Mouse (Mus musculus) hindbrain, embryonic 13.5 days (tissue): ENCODE measurements around the gene Prtg. TPM values are rescaled to one million over a fixed set of nuclear protein-coding genes. Genes with fewer than 3 reads are reported as not detected.

ENCODE experiments used
- ATAC-seq: fragments of 200-750 bp; cut with Nextera tagmentation; 2 replicates; pipeline ENCODE4 v1.8.0; 2017; ENCODE audit warnings: moderate TSS enrichment; ENCODE audit not compliant: low FRiP score
- H3K27ac ChIP-seq: fragments of 300-500 bp; sonication (generic); 2 replicates; pipeline ENCODE4 v1.5.1; 2015; ENCODE audit warnings: inconsistent platforms, mild to moderate bottlenecking, moderate library complexity
- H3K27me3 ChIP-seq: fragments of 300-500 bp; sonication (generic); 2 replicates; pipeline ENCODE4 v1.6.1; 2015; ENCODE audit warnings: mild to moderate bottlenecking, inconsistent platforms
- H3K36me3 ChIP-seq: fragments of 300-500 bp; sonication (generic); 2 replicates; pipeline ENCODE4 v1.6.1; 2015; ENCODE audit warnings: mild to moderate bottlenecking, inconsistent platforms
- H3K4me1 ChIP-seq: fragments of 300-500 bp; sonication (generic); replicated peaks from 2 replicates; pipeline ENCODE4 v1.6.1; 2015; ENCODE audit warnings: inconsistent platforms
- H3K4me2 ChIP-seq: fragments of 300-500 bp; sonication (generic); 2 replicates; pipeline ENCODE4 v1.6.1; 2015; ENCODE audit warnings: inconsistent platforms, mild to moderate bottlenecking, moderate library complexity
- H3K4me3 ChIP-seq: fragments of 300-500 bp; sonication (generic); 2 replicates; pipeline ENCODE4 v1.5.1; 2015; ENCODE audit warnings: mild to moderate bottlenecking, inconsistent platforms
- H3K9ac ChIP-seq: fragments of 300-500 bp; sonication (generic); 2 replicates; pipeline ENCODE4 v1.6.1; 2015; ENCODE audit warnings: mild to moderate bottlenecking, inconsistent platforms
- H3K9me3 ChIP-seq: fragments of 300-500 bp; sonication (generic); 2 replicates; pipeline ENCODE4 v1.6.1; 2016; ENCODE audit warnings: inconsistent platforms
- WGBS: fragments of 180-500 bp; shearing (Covaris S2); methylation state at CpG from one replicate; pipeline ENCODE4 v1.1.7; 2015; 5-methylcytosine and 5-hydroxymethylcytosine counted together
- polyA plus RNA-seq: library from polyadenylated mRNA; unstranded; fragments of >200 nt; fragmentation: Nextera tagmentation; extraction: Ambion mirVana; gene quantifications from 2 replicates; pipeline ENCODE4 v1.2.1, GENCODE M21; 2015

Gene Prtg
- polyA plus RNA-seq, 1 experiment from 2014 or later, result 0.74 TPM

- ATAC-seq, result no peak
- WGBS, result 9% methylated on average over 13 of the region's 13 CpGs
- Histone ChIP-seq H3K9ac (0 out of 2 replicates have a peak overlapping the region, but pooled peaks have one; percentile 5), H3K27me3 (no peaks in the 10 kb centered on the region), H3K4me3 (no peak overlapping the region), H3K4me1 (peaks cover 16% of the 10 kb centered on the region), H3K36me3 (no peaks in the 10 kb centered on the region), H3K27ac (peak overlapping the region; percentile 50; the same call in 1 of the 2 replicates), H3K9me3 (no peaks in the 10 kb centered on the region), H3K4me2 (peak overlapping the region; percentile 36)
These were observed 65.0 kb downstream of the Prtg start for GRCm38 (mm10) chr9:72871506-72872297.

GRCm38 (mm10) chr9:72872298-72873130, 65.8 kb downstream of the Prtg start:
- Histone ChIP-seq H3K4me1 (peaks cover 16% of the 10 kb centered on the region), H3K4me3 (no peak overlapping the region), H3K4me2 (peak overlapping the region; percentile 36), H3K9ac (no peak overlapping the region), H3K27ac (peak overlapping the region; percentile 50), H3K36me3 (no peaks in the 10 kb centered on the region), H3K27me3 (no peaks in the 10 kb centered on the region), H3K9me3 (no peaks in the 10 kb centered on the region)
- no peak for ATAC-seq
- 20% methylated on average over 8 of the region's 8 CpGs for WGBS

- 85% methylated on average over 2 of the region's 2 CpGs for WGBS
- no peak overlapping the region for H3K4me3 ChIP-seq
- no peak overlapping the region for H3K9ac ChIP-seq
- no peaks in the 10 kb centered on the region for H3K36me3 ChIP-seq
- no peak for ATAC-seq
- no peak overlapping the region for H3K27ac ChIP-seq
- no peak overlapping the region for H3K4me2 ChIP-seq
- peaks cover 48% of the 10 kb centered on the region for H3K4me1 ChIP-seq
- no peaks in the 10 kb centered on the region for H3K9me3 ChIP-seq
- H3K27me3 ChIP-seq, result no peaks in the 10 kb centered on the region
These were observed 69.2 kb downstream of the Prtg start for GRCm38 (mm10) chr9:72875878-72876277.

GRCm38 (mm10) chr9:72877905-72878304, 71.2 kb downstream of the Prtg start:
- WGBS, result 13% methylated on average over 11 of the region's 11 CpGs
- Histone ChIP-seq H3K9ac (no peak overlapping the region), H3K27me3 (no peaks in the 10 kb centered on the region), H3K27ac (no peak overlapping the region), H3K4me3 (no peak overlapping the region), H3K4me1 (peaks cover 43% of the 10 kb centered on the region), H3K4me2 (peak overlapping the region; percentile 25; the same call in 1 of the 2 replicates), H3K9me3 (no peaks in the 10 kb centered on the region), H3K36me3 (no peaks in the 10 kb centered on the region)
- ATAC-seq, result no peak

- ATAC-seq, result no peak
- Histone ChIP-seq H3K9ac (no peak overlapping the region), H3K27me3 (no peaks in the 10 kb centered on the region), H3K27ac (no peak overlapping the region), H3K4me1 (peaks cover 43% of the 10 kb centered on the region), H3K4me2 (no peak overlapping the region), H3K9me3 (no peaks in the 10 kb centered on the region), H3K36me3 (no peaks in the 10 kb centered on the region), H3K4me3 (no peak overlapping the region)
- 37% methylated on average over 6 of the region's 6 CpGs for WGBS
These were observed 72.0 kb downstream of the Prtg start for GRCm38 (mm10) chr9:72878656-72879055.

- no peak for ATAC-seq
- 41% methylated on average over 3 of the region's 3 CpGs for WGBS
- Histone ChIP-seq H3K27me3 (no peaks in the 10 kb centered on the region), H3K36me3 (no peaks in the 10 kb centered on the region), H3K27ac (no peak overlapping the region), H3K9me3 (no peaks in the 10 kb centered on the region), H3K4me1 (peaks cover 43% of the 10 kb centered on the region), H3K4me3 (no peak overlapping the region), H3K9ac (no peak overlapping the region), H3K4me2 (no peak overlapping the region)
These were observed 72.9 kb downstream of the Prtg start for GRCm38 (mm10) chr9:72879601-72880000.

- H3K27me3 ChIP-seq, result no peaks in the 10 kb centered on the region
- peak overlapping the region; percentile 36; the same call in 1 of the 2 replicates for H3K27ac ChIP-seq
- ATAC-seq, result no peak
- H3K4me2 ChIP-seq, result no peak overlapping the region
- H3K9ac ChIP-seq, result no peak overlapping the region
- H3K4me1 ChIP-seq, result peaks cover 43% of the 10 kb centered on the region
- H3K4me3 ChIP-seq, result no peak overlapping the region
- no peaks in the 10 kb centered on the region for H3K9me3 ChIP-seq
- no peaks in the 10 kb centered on the region for H3K36me3 ChIP-seq
- 16% methylated on average over 16 of the region's 16 CpGs for WGBS
These were observed 73.7 kb downstream of the Prtg start for GRCm38 (mm10) chr9:72880225-72880960.

- Histone ChIP-seq H3K9me3 (no peaks in the 10 kb centered on the region), H3K27me3 (no peaks in the 10 kb centered on the region), H3K4me3 (no peak overlapping the region), H3K4me2 (no peak overlapping the region), H3K27ac (0 out of 2 replicates have a peak overlapping the region, but pooled peaks have one; percentile 36), H3K36me3 (no peaks in the 10 kb centered on the region), H3K9ac (0 out of 2 replicates have a peak overlapping the region, but pooled peaks have one; percentile 26), H3K4me1 (peaks cover 43% of the 10 kb centered on the region)
- WGBS, result 16% methylated on average over 15 of the region's 15 CpGs
- no peak for ATAC-seq
These were observed 74.5 kb downstream of the Prtg start for GRCm38 (mm10) chr9:72881026-72881768.

GRCm38 (mm10) chr9:72883940-72884339, 77.3 kb downstream of the Prtg start:
- Histone ChIP-seq H3K4me1 (peaks cover 27% of the 10 kb centered on the region), H3K9me3 (no peaks in the 10 kb centered on the region), H3K27ac (no peak overlapping the region), H3K36me3 (no peaks in the 10 kb centered on the region), H3K4me3 (no peak overlapping the region), H3K27me3 (no peaks in the 10 kb centered on the region), H3K4me2 (no peak overlapping the region), H3K9ac (no peak overlapping the region)
- peak; percentile 64; the same call in 1 of the 2 replicates for ATAC-seq
- 16% methylated on average over 3 of the region's 3 CpGs for WGBS

- ATAC-seq, result no peak
- 83% methylated on average over 1 of the region's 1 CpGs for WGBS
- Histone ChIP-seq H3K4me3 (no peak overlapping the region), H3K4me1 (no peaks in the 10 kb centered on the region), H3K9me3 (no peaks in the 10 kb centered on the region), H3K27ac (no peak overlapping the region), H3K4me2 (no peak overlapping the region), H3K27me3 (no peaks in the 10 kb centered on the region), H3K36me3 (0 out of 2 replicates have a peak, but pooled peaks cover 3% of the 10 kb centered on the region), H3K9ac (no peak overlapping the region)
These were observed 83.1 kb downstream of the Prtg start for GRCm38 (mm10) chr9:72889777-72890176.

- Histone ChIP-seq H3K9ac (no peak overlapping the region), H3K4me2 (no peak overlapping the region), H3K27ac (no peak overlapping the region), H3K4me3 (no peak overlapping the region), H3K9me3 (no peaks in the 10 kb centered on the region), H3K27me3 (no peaks in the 10 kb centered on the region), H3K36me3 (0 out of 2 replicates have a peak, but pooled peaks cover 3% of the 10 kb centered on the region), H3K4me1 (no peaks in the 10 kb centered on the region)
- no peak for ATAC-seq
- WGBS, result 76% methylated on average over 10 of the region's 10 CpGs
These were observed 83.9 kb downstream of the Prtg start for GRCm38 (mm10) chr9:72890499-72891085.
